Mouse (Mus musculus) 416B (cell line): ENCODE data around the gene Sspn.

Source experiments
- DNase-seq: peaks from one replicate; pipeline ENCODE4 v3.0.0; 2011; ENCODE audit warnings: low read depth

The Sspn gene

GRCm38 (mm10) chr6:145931341-145931740, at the start of gene Sspn:
Sspn (plus strand) TSS chr6:145931641.
- DNase-seq, result no peak

- peak; percentile 96 for DNase-seq
Measured at GRCm38 (mm10) chr6:145883010-145883409, 48.4 kb upstream of the Sspn start.

- peak; percentile 49 for DNase-seq
Measured at GRCm38 (mm10) chr6:145883668-145884067, 47.8 kb upstream of the Sspn start.

GRCm38 (mm10) chr6:145885069-145885468, 46.4 kb upstream of the Sspn start:
- peak; percentile 70 for DNase-seq

GRCm38 (mm10) chr6:145886277-145886676, 45.2 kb upstream of the Sspn start:
- DNase-seq, result no peak

- DNase-seq, result no peak
Measured at GRCm38 (mm10) chr6:145887719-145888118, 43.7 kb upstream of the Sspn start.

GRCm38 (mm10) chr6:145891951-145892350, 39.5 kb upstream of the Sspn start:
- no peak for DNase-seq

GRCm38 (mm10) chr6:145892381-145893265, 38.8 kb upstream of the Sspn start:
- no peak for DNase-seq

- DNase-seq, result no peak
Measured at GRCm38 (mm10) chr6:145893366-145894021, 37.9 kb upstream of the Sspn start.

- DNase-seq, result peak; percentile 92
Measured at GRCm38 (mm10) chr6:145894669-145895342, 36.6 kb upstream of the Sspn start.

- DNase-seq, result no peak
Measured at GRCm38 (mm10) chr6:145904169-145904568, 27.3 kb upstream of the Sspn start.

- no peak for DNase-seq
Measured at GRCm38 (mm10) chr6:145904616-145905015, 26.8 kb upstream of the Sspn start.

- DNase-seq, result peak; percentile 51
Measured at GRCm38 (mm10) chr6:145906096-145906890, 25.1 kb upstream of the Sspn start.

GRCm38 (mm10) chr6:145909943-145910342, 21.5 kb upstream of the Sspn start:
- peak; percentile 28 for DNase-seq

GRCm38 (mm10) chr6:145910469-145911426, 20.7 kb upstream of the Sspn start:
- DNase-seq, result peak; percentile 37

- DNase-seq, result no peak
Measured at GRCm38 (mm10) chr6:145912232-145912631, 19.2 kb upstream of the Sspn start.

- DNase-seq, result no peak
Measured at GRCm38 (mm10) chr6:145915435-145915834, 16.0 kb upstream of the Sspn start.

GRCm38 (mm10) chr6:145916401-145916800, 15.0 kb upstream of the Sspn start:
- DNase-seq, result no peak

GRCm38 (mm10) chr6:145918236-145918635, 13.2 kb upstream of the Sspn start:
- DNase-seq, result no peak

GRCm38 (mm10) chr6:145923594-145923993, 7.8 kb upstream of the Sspn start:
- no peak for DNase-seq
